Mouse (Mus musculus) spleen, adult 2 months (tissue): Measurements from ENCODE around the gene Fbxo9.

Experiments used
- CTCF ChIP-seq: fragments of 200-500 bp; IDR thresholded peaks from 2 replicates; pipeline ENCODE4 v1.5.1; 2011; ENCODE audit warnings: mild to moderate bottlenecking, inconsistent platforms; ENCODE audit not compliant: insufficient read depth, insufficient read length, insufficient replicate concordance; ENCODE audit errors: extremely low read depth
- POLR2A ChIP-seq: fragments of 200-500 bp; IDR thresholded peaks from 2 replicates; pipeline ENCODE4 v1.6.1; 2011; ENCODE audit warnings: low read depth, low read length, inconsistent platforms

DNA sequence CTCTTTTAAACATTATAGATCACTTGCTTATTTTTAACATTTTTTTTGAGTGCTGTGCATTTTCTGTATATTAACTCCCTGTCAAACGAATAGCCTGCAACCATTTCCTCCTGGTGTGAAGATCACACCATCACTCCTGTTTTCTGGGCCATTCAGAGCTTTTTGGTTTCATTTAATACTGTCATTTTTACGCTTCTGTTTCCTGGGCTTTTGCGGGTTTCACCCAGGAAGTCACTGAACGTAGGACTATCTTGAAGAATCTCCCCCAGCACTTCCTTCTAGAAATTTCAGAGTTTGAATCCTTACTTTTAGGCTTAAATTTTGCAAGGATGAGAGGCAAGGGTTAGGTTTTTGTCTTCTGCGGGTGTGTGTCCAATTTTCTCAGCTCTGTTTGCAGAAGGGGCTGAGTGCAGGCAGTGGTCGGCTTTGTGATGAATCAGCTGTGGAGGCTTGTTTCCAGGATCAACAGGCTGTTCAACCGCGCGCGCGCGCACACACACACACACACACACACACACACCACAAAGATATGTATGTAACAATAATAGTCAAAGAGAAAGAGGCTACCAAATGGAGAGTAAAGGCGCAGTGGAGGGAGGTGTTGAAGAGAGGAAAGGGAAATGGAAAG lies 35.0 kb downstream of the Fbxo9 start:
- no peak for TF ChIP-seq POLR2A
- TF ChIP-seq CTCF, result no peak
